Mouse (Mus musculus): Measurements from ENCODE around the gene Dnajc2.

DNA sequence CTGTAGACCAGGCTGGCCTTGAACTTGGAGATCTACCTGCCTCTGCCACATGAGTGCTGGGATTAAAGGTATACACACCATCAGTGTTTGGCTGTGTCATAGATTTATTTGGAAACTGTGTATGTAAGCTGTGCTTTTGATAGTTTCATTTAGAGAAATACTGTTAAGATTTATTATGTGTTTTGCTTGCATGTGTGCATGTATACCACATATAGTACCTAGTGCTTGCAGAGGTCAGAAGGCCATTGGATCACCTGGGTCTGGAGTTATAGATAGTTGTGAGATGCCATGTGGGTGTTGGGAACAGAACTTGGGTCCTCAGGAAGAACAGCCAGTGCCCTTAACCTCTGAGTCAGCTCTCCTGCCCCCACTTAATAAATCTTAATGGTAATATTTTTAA, 40.4 kb downstream of the Dnajc2 start:
- TF ChIP-seq CTCF (IDR thresholded peaks at IDR 0.05; ENCODE audit: extremely low read depth, insufficient read depth, insufficient read length, insufficient replicate concordance) (no peak), POLR2A (IDR thresholded peaks at IDR 0.05; ENCODE audit: low read depth, low read length) (no peak)

Data from spleen, adult 2 months (tissue).